Mouse (Mus musculus) adipocyte (in vitro differentiated cells): ENCODE data around the gene Lpgat1.

ENCODE experiments used
- DNase-seq: peaks from one replicate; pipeline ENCODE4 v3.0.0-alpha.2; 2016; ENCODE audit warnings: low spot score

Lpgat1 gene

DNA sequence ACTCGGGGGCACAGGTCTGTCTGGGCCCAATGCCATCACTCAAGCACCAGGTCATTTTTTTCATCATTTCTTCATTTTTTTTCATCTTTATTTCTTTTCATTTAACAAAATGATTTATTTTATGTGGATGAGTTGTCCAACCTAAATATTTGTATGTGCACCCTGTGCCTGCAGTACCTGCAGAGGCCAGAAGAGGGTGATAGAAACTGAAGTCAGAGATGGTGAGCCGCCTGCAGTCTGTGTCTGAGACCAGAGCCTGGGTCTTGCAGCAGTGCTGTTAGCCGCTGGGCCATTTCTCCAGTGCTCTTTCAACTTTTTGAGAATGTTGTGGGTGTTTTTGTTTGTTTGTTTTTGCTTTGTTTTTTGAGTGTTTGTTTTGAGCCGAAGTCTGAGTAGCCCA lies 89.1 kb downstream of the Lpgat1 start:
- DNase-seq = no peak

DNA sequence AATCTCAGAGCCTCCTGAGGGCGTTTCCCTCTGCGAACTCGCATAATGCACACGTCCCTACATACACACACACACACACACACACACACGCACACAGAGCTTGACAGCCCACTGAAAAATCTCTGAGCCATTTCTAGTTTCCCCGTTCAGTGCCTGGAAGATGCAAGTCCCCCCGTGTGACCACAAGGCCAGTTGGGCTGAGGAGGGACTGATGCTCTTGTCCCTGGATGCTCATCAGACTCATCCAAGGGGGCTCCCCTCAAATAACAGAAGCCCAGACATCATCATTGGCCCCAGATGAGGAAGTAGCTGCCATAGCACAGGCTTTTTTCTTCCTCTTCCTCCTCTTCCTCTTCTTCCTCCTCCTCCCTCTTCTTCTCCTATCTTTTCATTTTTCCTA lies 90.3 kb downstream of the Lpgat1 start:
- no peak for DNase-seq

DNA sequence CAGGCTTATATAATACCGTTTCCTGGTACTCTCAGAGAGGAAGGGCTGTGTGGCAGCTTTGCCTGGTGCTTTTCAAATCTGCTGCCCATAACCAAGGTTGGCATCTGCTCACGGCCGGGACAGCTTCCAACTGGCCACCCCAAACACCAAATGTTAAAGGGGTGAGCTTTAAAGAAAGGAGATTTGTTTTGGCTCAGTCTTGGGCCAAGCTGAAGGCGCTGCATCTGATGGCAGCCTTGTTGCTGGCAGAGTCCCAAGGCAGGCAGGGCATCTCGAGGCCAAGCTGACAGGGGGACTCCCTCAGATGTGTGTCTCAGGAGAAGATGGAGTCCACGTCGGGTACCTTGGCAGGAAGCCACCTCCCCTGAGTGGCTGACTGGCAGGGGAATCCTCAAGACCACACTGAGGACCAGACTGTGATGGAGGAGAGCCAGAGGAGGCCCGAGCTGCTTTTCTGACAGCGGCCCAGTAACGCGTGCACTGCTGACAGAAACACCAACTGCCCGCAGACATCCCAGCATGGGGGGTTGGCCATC lies 91.1 kb downstream of the Lpgat1 start:
- DNase-seq = peak; percentile 47

DNA sequence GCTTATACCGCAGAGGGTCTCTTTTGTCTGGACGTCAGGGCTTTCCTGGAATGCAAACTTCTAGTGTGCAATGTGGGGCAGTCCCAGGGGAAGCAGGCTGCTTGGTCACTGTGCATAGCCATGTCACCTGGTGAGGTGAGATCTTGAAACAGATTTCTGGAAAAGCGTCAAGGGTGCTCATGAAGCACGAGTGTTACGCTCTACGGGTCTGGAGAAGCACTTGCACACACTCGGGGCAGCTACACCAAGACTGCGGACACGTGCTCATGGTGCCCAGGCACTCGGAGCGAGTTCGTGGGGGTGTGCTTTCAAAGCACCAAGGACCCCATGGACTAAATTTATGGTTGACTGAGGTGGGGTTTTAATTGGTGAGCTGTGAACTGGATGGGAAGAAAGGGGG lies 94.1 kb downstream of the Lpgat1 start:
- no peak for DNase-seq

DNA sequence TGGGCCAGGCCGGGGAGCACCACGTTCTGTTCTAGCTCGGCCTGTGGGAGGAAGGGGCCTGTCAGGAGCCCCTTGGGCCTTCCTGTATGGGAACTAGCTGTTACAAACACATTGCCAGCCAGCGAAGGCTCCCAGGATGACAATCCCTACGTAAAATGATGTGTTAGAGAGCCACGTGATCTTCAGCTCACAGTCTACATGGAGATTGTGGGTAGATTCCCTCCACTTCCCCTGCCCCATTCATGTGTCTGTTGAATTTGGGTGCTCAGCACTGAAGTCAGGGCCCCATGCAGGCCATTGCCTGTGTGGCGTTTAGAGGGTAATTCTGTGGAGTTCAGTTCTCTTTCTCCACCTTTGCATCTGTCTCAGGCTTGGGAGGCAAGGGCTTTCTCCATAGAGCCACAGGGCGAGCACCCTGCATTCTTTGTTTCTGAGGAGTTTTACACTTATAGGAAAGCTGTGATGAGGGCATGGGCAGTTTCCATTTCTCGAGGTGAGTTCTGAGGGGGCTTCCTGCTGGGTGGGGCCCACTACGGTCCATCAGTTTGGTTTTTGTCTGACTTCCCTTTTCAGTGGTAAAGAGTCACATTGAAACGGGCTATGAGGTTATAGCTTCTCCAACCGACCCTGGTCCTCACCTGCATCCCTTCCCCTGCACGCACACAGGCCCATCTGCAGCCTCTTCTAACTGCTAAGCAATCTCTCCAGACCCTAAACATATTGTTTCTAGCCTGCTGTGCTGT lies 95.5 kb downstream of the Lpgat1 start:
- no peak for DNase-seq

DNA sequence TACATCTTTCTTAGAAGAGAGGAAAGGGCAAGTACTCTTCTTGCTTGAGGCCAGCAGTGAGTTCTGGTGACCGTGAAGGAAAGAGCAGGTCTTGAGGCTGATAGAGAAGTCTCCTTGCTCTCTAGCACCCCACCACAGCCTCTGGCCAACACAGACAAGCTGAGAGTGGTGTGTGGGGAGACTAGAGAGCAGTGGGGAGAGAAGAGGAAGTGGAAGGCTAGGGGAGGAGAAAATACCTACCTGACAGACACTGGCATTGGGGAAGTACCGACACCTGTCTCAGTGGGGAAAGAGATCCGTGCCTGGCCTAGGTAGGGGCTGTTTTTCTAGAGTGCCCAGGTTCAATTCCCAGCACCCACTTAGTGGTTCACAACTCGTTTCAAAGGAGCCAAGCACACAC lies 96.6 kb downstream of the Lpgat1 start:
- DNase-seq = no peak

DNA sequence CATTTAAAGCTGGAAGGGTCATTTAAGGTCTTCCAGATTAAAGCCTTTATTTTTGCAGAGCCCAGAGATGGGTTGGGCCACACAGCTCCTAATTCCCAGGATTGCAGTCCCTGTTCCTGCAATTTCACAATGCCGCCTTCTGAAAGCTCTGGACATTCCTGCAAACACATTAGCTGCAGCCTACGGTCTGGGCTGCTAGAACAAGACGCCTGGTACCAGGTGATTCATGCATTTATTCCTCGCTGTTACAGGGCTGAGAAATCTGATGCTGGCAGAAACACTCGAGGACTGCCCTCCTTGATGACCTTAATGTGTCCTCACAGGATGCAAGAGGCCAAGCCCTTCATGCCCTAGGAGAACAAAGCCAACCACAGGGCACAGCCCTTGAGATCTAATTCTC lies 97.3 kb downstream of the Lpgat1 start:
- peak; percentile 43 for DNase-seq

DNA sequence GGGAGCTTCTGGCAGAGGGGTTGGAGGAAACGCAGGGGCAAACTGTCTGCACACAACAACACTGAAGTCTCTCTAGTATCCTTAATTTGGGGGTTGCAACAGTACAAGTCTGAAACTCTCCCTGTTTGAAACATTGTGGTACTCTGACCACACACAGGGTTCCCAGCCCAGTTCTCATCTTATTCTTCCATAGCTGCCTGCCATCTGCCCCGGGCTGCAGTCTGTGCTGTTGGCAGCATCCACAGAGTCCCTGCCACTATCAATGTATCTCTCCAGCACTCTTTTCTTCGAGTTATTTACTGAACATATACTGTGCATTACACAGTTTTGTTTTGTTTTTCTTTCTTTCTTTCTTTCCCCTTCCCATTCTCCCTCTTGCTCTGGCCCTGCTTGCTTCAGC lies 99.0 kb downstream of the Lpgat1 start:
- no peak for DNase-seq

DNA sequence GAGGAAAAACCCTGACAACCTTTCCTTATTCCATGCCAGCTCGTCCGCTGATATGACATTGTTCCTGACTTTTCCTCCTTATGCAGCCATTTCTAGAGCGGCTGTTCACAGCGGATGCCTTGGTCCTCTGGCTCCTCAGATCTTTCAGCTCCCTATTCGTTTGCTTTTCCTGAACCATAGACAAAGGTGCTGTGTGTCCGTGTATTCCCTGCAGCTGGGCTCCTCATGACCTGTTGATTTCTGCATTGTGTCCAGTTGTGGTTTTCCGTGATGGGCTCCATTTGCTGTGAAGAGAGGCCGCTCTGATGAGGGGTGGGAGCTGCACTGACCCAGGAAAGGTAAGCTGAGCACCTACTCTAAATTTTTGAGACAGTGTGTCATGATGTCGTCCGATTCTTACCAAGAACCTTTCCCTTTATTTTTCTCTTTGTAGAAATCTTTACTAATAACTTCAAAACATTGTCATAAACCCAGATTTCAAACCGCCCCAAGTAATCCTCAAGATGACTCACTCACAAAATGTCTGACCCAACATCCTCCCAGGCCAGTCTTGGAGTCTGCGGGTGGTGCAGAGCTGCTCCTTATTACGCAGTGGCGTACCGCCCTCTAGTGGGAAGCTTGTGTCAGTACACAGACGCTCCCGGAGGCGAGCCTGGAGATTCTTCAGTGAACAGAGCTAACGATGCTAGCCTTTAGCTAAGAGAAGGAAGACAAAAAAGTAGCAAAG lies 99.9 kb downstream of the Lpgat1 start:
- DNase-seq = peak; percentile 94

DNA sequence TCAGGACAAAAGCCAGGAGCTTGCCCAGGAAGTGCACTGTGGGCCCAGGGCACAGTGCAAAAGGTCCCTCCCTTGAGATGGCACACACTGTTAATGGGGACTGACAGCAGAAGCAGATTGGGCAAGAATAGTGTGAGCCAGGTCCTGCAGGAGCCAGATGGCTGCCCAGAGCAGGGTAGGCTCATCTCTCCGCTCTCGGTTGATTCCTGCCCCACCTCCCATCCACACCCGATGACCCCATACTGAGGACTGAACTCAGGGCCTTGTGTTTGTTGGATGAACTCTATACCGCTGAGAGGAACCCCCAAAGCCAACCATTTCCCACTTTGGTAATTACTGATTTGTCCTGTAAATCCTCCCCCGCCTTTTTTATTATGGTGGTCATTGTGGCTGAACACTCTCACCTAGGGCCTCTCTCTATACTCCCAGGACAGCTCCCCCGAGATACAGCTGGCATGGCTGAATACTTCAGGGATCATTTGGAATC lies 100.6 kb downstream of the Lpgat1 start:
- no peak for DNase-seq

DNA sequence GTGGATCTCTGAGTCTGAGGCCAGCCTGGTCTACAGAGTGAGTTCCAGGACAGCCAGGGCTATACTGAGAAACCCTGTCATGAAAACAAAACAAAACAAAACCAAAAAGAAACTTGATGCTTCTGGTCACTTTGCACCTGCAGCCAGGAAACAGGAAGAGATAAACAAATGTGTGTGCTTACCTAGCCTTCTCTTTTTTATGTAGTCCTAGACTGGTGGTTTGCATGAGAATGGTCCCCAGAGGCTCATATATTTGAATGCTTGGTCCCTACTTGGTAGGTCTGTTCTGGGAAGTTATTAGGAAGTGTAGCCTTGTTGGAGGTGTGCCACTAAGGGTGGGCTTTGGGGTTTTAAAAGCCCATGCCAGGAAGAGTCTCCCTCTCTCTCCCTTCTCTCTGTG lies 101.4 kb downstream of the Lpgat1 start:
- DNase-seq = no peak

DNA sequence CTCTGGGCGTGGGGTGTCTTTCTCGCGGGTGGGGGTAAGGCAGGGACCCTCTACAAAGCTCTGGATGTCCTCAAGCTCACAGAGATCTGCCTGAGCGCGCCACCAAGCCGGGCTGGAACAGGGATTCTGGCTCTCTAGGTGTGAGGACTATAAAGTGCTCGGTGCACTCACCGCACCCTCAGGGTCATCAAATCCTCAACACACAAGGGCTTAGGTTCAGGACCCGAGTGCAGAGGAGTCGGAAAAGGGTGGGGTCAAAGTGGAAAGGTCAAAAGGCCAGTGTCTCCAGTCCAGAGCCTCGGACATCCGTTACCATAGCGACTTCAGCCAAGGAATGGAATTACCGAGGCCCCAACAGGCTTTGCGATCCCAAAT lies 103.3 kb downstream of the Lpgat1 start:
- DNase-seq = no peak

DNA sequence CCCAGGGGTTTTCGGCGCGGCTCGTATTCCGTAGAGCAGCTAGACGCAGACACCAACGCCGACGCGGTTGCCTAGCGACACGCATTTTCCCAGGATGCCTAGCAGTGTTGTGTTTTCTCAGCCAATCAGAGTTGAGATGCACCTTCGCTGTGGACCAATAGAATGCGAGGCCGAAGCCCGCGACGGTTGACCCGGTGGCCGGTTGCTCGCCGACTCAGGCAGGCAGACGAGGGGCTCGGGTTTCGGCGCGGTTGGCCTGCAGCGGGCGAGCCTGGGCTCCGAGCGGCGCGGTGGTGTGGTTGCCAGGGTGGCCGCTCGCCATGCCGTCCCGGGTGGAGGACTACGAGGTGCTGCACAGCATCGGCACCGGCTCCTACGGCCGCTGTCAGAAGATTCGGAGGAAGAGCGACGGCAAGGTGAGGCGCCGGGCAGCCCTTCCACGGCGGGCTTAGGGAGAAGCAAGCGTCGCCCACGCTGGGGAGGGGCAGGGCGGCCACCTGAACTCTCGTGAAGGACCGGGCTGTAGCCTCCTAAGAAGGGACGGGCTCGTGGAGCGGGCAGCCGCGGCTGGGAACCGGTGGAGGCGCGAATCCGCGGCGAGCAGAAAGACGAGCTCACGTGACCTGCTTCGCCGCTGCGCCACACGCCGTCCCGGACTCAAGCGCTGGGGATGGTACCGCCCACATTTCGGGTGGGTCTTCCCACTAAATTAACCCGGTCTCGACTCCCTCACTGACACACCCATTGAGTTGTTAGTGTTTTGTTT lies 103.9 kb downstream of the Lpgat1 start, which contains the start of gene Nek2:
TSS of gene Nek2 (plus strand) at position 119 of the 766 bp plus-strand sequence.
- peak; percentile 98 for DNase-seq

DNA sequence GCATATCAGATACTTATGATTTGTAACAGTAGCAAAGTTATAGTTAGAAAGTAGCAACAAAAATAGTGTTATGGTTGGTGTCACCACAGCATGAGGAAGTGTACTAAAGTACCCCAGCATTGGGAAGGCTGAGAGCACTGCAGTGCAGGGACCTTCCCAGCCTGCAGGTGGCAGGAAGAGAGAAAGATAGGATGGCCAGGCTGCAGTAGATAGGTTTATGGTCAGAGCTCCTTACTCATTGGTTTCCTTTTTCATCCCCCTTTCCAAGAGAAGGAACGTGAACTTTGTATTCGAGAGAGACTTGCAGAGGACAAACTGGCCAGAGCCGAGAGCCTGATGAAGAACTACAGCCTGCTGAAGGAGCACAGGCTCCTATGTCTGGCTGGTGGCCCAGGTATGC lies 111.5 kb downstream of the Lpgat1 start:
- peak; percentile 12 for DNase-seq

DNA sequence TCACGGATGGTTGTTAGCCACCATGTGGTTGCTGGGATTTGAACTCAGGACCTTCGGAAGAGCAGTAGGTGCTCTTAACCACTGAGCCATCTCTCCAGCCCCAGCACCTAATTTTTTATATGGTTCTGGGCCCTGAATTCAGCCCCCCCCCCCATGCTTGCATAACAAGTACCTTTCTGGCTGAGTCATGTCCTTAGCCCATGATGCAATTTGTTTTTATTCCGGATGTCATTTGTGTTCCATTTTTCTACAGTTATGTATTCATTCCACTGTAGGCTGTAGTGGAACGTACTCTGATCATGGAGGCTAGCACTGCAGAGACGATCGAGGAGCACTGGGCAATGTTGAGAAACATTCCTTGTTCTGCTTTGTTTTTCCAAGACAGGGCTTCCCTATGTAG lies 115.8 kb downstream of the Lpgat1 start:
- DNase-seq = no peak
